Mouse (Mus musculus): ENCODE results near the gene Ptms.

The Ptms gene

DNA sequence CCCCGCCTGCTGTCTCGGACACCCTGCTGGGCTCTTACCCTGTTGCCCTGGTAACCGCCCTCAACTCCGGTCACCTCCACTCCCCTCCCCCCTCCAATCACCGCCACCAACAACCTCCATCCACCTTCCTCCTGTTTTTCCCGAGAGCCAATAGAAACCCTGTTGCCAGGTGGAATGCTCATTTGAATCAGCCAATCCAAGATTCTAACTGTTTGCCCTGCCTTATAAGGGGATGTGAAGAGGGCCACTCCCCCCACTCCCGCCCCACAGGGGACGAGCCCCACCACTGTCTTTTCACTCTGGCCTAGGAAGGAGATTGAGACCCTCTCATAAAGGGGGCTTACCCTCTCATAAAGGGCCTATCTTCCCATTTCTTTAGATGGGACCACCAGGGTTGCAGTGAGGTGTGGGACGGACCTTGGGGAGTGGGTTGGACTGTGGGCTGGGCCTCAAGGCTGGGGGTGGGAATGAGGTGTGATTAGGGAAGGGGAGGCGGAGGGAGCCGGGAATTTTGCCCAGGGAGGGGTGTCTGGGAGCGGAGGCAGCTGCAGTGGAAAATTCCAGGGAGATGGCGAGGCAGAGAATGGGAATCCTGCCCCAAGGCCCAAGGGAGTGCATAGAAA lies at the start of gene Ptms:
Ptms (minus strand) TSS at position 409 of the 623 bp plus-strand sequence.
- DNase-seq (ENCODE audit: low spot score): peak; percentile 98

DNA sequence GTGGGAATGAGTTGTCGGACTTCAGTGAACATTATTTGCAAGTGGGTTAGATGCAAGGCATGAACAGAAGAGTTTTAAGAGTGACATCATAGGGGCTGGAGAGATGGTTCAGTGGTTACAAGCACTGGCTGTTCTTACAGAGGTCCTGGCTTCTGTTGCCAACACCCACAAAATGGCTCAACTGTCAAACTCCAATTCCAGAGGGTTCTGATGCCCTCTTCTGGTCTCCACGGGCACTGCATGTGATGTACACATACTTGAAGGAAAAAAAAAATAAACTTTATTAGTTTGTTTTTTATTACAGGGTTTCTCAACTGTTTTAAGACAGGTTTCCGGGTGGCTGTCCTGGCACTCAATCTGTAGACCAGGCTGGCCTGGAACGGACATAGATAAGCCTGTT lies 47.9 kb upstream of the Ptms start:
- DNase-seq (ENCODE audit: low spot score): peak; percentile 38

DNA sequence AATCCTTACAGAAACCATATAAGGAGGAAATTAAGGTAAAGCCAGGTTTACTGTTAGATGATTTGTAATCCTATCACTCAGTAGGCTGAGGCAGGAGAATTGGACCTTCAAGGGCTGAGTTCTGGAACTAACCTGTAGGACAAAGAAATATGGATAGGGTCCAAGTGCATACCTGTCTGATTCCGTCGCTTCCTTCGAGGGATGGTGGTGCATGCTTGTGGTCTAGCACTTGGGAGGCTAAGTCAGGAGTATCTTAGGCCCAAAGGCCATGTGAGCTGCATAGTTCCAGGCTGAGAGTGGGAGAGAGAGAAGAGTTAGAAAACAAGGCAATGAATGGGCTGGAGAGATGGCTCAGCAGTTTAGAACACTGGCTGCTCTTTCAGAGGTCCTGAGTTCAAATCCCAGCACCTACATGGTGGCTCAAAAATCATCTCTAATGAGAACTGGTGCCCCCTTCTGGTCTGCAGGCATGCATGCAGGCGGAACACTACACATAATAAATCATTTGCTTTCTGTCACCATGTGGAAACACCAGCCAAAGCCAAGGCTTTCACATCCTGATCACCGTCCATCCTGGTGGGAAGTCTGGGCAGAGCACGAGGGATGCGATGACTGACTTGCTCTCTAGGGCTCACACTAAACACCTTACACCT lies 46.7 kb upstream of the Ptms start:
- peak; percentile 6 for DNase-seq (ENCODE audit: low spot score)

DNA sequence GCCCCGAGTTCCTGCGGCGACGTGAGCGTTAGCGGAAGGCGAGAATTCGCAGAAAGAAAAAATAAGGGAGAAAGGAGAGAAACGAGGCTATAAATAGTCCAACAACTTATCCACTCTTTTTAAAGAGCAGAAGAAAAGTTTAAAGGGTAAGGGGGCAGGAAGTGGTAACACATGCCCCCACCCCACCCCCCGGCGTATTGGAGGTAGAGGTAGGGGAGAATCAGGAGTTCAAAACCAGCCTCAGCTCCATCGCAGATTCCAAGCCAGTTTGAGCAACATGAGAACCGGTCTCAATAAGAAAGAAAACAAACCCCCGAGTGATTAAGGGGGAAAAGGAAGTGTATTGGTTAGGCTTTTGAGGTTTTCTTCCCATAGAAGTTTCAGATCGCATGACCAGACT lies 45.8 kb upstream of the Ptms start:
- no peak for DNase-seq (ENCODE audit: low spot score)

DNA sequence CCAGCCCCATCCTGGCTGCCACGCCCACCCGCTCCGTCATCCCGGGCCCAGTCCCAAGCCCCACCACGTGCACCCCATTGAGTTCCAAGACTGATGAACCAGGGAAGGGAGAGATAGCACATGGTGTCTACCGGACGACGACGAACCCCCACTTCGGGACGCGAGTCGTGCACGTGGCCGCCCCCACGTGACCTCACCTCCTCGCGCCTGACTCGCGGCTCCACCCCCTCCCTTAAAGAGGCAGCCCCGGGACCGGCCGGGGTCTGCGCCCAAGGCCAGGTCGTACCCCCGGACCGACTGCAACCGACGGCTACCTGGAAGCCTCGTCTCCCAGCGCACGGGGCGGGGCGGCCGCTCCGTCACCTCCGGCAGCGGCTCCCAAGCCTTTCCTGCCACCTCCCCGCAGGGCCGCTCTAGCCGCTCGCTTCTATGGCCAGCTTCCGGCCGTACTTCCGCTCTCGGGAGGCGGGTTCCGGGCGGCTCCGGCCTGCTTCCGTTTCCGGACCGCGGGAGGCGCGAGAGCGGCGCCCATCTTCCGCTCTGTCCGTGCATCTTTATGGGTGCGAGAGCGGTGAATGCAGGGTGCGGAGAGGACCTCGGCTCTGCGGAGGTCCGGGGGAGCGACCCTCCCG lies 45.3 kb upstream of the Ptms start, which contains the start of gene Cops7a:
Cops7a (minus strand) TSS at position 451 of the 632 bp plus-strand sequence.
- peak; percentile 96 for DNase-seq (ENCODE audit: low spot score)

DNA sequence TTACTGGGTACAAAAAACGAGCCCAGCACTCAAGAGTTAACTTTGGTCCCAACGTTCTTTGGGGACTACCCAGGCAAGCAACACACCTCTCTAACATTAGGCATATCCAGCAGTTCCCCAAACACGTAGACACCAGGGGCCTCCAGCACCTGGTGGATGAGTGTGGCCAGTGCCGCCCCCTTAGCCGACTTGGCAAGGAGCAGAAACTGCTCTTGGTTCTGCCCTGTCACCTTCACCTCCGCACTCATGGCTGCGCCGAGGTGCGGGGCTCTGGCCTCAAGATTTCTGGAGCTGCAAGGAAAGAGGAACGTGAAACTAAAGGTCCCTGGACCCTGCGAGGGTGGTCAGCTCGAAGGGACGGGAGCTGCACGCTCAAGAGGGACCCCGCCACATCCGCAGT lies 44.7 kb upstream of the Ptms start:
- DNase-seq (ENCODE audit: low spot score): no peak

GRCm38 (mm10) chr6:124961021-124961420 lies 41.1 kb upstream of the Ptms start:
- no peak for DNase-seq (ENCODE audit: low spot score)

- DNase-seq (ENCODE audit: low spot score): no peak
Measured at GRCm38 (mm10) chr6:124959960-124960359, 40.1 kb upstream of the Ptms start.

- peak; percentile 19 for DNase-seq (ENCODE audit: low spot score)
Measured at GRCm38 (mm10) chr6:124958127-124958526, 38.2 kb upstream of the Ptms start.

DNA sequence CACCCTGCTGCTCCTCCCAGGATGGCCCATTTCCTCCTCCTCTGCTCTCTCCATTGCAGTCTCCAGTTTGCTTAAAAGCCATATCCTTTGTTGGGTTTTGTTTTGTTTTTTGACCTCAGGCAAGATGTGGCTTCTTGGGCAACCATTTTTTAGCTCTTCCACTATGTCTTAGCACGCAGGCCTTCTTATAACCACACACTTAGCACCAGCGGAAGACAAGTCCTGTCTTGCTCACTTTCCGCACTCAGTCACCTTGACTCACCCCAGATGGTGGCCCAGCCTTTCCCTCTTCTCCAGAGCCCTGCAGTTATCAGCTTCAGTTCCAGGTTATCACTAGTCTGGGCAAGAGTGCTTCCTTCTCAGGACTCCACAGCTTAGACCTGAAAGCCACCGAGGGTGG lies 35.3 kb upstream of the Ptms start:
- DNase-seq (ENCODE audit: low spot score): no peak

- DNase-seq (ENCODE audit: low spot score): no peak
Measured at GRCm38 (mm10) chr6:124953991-124954715, 34.2 kb upstream of the Ptms start.

- no peak for DNase-seq (ENCODE audit: low spot score)
Measured at GRCm38 (mm10) chr6:124943526-124943925, 23.6 kb upstream of the Ptms start.

DNA sequence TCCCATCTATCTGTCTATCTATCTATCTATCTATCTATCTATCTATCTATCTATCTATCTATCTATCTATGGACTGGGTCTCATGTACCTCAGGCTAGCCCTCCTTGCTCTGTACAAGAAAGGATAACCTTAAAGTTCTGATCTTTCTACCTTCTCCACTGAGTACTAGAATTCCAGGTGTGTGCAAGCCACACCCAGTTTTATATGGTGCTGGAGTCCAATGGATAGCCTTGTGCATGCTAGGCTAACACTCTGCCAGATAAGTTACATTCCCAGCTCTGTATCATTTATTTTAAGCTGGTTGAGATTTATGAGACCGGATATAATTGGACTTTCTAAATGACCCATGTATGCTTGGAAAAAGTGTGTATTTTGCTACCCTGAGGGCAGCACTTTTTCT lies 21.8 kb upstream of the Ptms start:
- no peak for DNase-seq (ENCODE audit: low spot score)

DNA sequence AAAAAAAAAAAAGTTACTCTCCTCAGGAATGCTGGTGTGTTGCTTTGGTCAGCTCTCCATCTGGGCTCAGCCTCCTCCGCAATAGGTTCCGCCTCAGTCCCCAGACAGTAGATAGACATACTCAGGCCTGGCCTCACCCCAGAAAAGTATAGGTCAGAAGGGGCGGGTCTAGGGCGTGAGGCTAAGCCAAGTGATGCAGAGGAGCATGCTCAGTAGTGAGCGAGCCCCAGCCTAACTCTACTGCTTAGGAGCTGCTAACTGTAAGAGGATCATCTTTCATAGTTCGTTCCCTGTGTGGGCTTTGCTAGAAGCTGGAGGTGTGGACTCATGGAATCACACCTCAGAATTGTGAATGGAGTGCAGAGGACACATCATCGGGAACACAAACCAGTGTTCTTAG lies 18.7 kb upstream of the Ptms start:
- no peak for DNase-seq (ENCODE audit: low spot score)

DNA sequence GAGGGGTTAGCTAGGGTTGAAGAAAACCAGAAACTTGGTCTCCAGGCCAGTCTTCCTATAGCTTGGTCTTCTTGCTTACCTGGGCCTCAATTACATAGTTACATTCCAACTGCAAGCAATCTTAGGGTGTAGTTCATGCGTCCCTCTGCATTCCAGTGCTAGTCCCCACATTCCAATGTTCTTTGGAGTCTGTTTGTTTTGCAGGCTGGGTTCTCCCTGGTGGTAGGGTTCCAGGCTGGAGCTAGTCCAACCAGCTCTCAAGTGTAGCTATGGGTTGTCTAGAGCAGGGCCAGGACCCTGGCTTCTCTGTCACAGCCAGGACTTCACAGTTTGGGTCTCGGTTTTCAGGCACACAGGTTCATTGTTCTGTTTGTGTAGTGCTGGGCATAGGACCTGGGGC lies 17.6 kb upstream of the Ptms start:
- DNase-seq (ENCODE audit: low spot score): peak; percentile 36

GRCm38 (mm10) chr6:124936681-124937080 lies 16.8 kb upstream of the Ptms start:
- DNase-seq (ENCODE audit: low spot score): no peak

GRCm38 (mm10) chr6:124934670-124935069 lies 14.8 kb upstream of the Ptms start:
- no peak for DNase-seq (ENCODE audit: low spot score)

- DNase-seq (ENCODE audit: low spot score): no peak
Measured at GRCm38 (mm10) chr6:124933127-124933526, 13.2 kb upstream of the Ptms start.

GRCm38 (mm10) chr6:124932314-124932695 lies 12.4 kb upstream of the Ptms start:
- no peak for DNase-seq (ENCODE audit: low spot score)

DNA sequence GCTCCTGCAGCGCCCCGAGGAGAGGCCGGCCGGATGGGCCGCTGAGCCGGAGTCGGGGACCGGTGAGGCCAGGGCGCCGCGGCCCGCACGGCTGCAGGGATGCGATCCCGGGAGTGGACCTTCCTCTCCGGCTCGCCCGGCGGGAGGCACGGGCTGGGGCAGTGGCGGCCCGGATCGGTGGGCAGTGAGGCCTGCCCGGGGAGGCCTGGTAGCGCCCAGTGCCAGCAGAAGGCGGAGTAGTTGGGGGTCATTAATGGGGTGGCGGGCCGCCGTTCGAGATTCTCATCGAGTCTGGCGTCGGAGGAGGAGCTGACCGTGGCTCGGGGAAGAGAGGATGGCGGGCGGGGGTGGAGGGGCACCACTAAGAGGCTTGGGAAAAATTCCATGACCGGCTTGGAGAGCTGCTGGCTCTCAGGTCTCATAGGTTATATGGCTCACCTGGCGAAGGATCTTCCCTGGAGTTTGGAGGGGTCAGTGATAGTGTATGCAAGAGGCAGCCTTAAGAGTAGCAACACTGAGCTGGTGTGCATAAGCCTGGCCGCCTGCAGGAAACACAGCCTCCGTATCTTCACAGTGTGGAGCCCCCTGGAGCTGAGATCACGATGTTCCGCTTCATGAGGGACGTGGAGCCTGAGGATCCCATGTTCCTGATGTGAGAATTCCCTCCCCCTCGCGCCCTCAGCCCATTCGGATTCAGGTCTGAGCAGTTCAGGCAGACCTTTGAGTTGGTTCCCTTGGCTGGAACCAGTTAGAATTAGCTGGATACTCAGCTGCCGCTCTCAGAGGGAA lies 11.8 kb upstream of the Ptms start:
- no peak for DNase-seq (ENCODE audit: low spot score)

GRCm38 (mm10) chr6:124930754-124931524 lies 11.0 kb upstream of the Ptms start, which contains the start of gene Mlf2:
Gene Mlf2, plus strand, starts transcription at chr6:124931386.
- DNase-seq (ENCODE audit: low spot score): peak; percentile 99

All from lung, postnatal 25 days (tissue).